Mouse (Mus musculus): ENCODE measurements around the gene Srgap3. TPM values are rescaled to one million over a fixed set of nuclear protein-coding genes. Genes with fewer than 3 reads are reported as not detected.

The Srgap3 gene
- total RNA-seq, 4 experiments from 2014 or later = 15.5 to 30.7 (median 22.3) TPM

- no peak for DNase-seq
Observed at GRCm38 (mm10) chr6:112810521-112810830, 136.6 kb downstream of the Srgap3 start.

DNA sequence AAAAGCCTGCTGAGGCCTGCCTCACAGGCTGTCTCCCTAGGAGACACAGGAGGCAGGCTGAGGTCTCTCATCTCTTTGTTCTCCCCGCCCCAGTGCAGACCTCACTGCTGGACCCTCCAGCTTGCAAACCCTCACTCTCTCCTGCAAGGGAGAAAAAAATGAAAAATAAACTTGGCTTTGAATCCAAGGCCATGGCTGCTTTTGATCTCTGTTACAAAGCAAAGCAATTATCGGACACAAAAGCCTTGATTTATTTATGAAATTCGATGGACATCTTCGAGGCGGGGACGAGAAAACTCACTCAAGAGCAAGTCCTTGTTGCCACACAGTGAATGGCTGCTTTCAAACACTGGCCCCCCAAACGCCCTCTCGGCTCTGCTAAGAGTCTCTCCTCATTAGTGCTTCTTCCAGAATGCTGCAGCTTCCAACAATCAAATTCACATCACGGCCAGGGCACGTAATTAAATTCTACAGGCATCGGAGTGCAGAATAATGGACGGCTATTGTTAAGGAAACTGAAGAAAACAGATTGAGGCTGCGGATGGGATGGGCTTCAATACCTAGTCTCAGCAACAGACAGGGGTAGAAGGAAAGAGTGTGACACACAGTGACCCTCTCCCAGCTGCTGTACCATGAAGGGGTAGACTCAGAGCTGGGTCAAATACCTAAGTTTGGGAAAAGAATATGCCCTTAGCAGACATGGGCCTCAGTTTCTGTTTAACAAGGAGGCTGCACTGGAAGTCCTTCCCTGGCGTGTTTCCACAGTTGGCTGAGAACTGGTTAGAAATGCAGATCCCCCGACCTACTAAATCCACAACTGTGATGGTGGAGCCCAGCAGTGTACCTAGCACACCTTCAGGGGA lies 137.2 kb downstream of the Srgap3 start:
- DNase-seq = peak; percentile 39

DNA sequence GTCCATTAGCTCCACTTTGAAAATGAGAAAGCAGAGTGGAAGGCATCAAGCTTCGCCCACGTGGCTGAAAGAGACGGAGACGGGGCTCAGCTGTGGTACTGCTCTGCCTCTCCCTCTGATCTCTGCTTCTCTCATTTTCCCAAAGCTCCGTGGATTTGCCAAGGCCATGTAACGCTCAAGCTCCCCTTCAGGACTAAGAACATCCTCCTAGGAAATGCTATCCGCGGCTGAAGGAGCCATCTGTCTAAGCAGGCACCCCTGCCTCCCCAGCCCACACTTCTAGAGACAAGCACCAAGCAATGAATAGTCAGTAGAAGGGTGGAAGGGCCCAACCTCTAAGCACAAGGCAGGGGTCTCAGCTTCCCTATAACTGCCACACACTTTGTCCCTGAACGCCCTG lies 138.3 kb downstream of the Srgap3 start:
- no peak for DNase-seq

- no peak for DNase-seq
Observed at GRCm38 (mm10) chr6:112801917-112802316, 145.1 kb downstream of the Srgap3 start.

DNA sequence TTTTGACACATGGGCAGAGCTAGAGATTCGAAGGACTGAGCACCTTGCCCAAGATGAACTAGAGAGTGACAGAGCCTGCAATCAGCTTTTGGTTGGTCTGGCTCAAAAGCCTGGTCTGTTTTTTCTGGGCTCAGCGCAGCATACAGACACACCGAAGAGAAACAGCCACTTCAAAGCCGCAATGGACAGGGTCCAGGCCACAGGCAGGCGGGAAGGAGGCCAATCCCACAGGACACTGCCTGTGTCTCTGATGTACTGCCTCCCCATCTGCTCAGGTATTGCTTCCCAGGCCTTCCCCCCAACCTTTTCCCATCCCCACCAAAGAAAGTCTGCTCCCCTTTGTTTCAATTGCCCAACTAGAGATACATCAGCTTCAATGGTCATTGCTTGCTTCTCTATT lies 148.7 kb downstream of the Srgap3 start:
- no peak for DNase-seq

- DNase-seq = no peak
Observed at GRCm38 (mm10) chr6:112796607-112797006, 150.5 kb downstream of the Srgap3 start.

DNA sequence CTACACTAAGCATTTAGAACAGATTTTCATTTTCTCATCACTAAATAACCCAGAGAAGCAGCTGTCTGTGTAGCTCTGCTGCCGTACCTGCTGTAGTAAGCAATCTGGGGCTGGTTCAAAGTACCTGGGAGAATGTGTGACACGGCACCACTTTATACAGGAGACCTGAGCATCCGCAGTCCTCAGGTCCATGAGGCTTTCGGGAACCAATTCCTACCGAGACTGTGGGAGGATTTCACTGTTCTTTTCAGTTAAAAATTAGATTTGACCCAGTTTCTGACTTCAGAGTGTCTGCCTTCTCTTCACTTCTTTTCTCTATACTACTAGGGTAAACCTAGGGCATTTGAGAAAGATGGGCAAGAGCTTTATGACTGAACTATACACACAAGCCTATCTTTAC lies 153.2 kb downstream of the Srgap3 start:
- no peak for DNase-seq

DNA sequence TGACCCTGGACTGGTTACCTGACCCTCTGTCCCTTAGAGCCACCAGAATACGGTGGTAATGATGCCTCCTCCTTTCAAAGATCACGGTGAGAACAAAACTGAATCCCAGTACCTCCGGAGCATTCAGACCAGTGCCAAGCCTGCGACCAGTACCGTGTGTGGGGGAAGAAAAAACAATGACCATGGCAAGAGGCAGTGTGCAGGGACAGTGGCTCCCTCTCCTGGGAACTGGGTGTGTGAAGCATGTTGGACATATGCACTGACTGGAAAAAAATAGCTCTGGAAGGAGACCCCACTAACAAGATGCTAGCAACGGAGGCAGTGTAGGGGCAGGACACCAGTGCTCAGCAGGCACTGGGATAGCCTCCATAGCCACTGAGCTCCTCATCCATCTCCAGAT lies 157.2 kb downstream of the Srgap3 start:
- DNase-seq = no peak

- no peak for DNase-seq
Observed at GRCm38 (mm10) chr6:112788617-112789016, 158.4 kb downstream of the Srgap3 start.

- no peak for DNase-seq
Observed at GRCm38 (mm10) chr6:112788174-112788573, 158.9 kb downstream of the Srgap3 start.

- no peak for DNase-seq
Observed at GRCm38 (mm10) chr6:112781409-112782093, 165.5 kb downstream of the Srgap3 start.

- no peak for DNase-seq
Observed at GRCm38 (mm10) chr6:112778211-112778610, 168.9 kb downstream of the Srgap3 start.

- DNase-seq = no peak
Observed at GRCm38 (mm10) chr6:112776718-112777117, 170.3 kb downstream of the Srgap3 start.

DNA sequence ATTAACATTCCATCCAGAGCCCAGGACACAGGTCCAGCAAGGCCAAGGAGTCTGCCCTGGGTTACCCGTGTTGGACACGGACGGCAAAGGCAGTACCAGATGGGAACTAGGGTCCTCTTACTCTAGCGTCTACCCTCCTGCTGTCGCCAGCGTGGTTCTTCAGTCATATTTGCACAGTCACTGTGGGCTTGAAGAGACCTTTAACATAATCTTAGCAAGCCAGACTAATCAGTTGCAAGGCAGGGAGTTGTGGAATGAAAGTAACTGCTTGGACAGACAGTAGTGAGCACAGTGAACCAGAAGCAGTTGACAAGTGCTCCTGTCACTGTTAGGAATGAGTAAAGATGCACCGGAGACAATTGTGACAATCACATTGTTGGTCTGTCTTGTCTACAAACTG lies 173.3 kb downstream of the Srgap3 start:
- no peak for DNase-seq

DNA sequence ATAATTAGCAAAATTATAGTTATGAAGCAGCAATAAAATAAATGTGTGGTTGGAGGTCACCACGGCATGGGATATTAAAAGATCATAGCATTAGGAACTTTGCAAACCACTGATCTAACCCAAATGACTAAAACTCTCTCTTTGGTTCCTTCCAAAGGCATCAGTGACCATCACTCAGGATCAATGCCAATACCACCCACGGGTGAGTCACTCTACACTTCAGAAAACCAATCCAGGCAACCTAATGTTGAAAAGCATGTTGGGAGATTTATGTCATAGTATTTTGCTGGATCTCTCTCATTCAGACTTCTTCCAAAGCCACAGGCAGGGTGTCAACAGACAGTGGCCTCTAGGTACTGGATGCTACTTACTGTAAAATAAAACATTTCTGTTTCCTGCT lies 176.1 kb downstream of the Srgap3 start:
- DNase-seq = no peak

GRCm38 (mm10) chr6:112758541-112758940 lies 188.5 kb downstream of the Srgap3 start:
- no peak for DNase-seq

GRCm38 (mm10) chr6:112756866-112757265 lies 190.2 kb downstream of the Srgap3 start:
- no peak for DNase-seq

GRCm38 (mm10) chr6:112754994-112755393 lies 192.1 kb downstream of the Srgap3 start:
- DNase-seq = no peak

DNA sequence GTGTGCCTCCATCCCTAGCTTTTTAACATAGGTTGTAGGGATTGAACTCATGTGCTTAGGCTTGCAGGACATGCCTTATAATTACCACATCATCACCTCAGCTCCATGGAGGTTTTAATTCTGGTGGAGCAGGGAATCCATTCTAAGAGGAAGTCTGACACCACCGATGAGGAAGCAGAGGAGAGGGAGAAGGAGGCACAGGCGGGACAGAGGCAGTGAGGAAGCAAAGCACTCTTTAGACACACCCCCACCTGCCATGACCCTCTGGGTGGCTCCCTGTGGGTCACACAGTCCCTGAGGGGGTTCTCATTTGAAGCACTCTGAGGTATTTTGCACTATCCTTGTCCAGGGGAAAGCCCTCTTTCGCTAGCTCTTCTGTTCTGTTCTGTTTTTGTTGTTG lies 194.5 kb downstream of the Srgap3 start:
- no peak for DNase-seq

- DNase-seq = no peak
Observed at GRCm38 (mm10) chr6:112752007-112752406, 195.1 kb downstream of the Srgap3 start.

- DNase-seq = no peak
Observed at GRCm38 (mm10) chr6:112742297-112742696, 204.8 kb downstream of the Srgap3 start.

DNA sequence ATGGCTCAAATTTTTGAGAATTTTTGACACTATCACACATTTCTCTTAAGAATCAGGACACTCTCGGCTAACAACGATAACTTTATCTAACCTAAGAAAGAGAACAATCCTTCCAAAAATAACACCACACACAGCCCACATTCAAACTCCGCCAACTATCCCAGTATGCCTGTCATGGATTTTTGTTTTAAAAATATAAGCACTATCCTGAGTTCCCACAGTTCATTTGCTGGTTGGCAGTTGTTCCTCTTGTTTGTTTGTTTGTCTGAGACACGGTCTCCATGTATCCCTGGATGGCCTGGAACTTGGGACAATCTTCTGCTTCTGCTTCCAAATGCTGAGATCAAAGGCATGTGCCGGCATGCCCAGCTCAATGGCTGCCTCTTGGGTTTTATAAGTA lies 205.3 kb downstream of the Srgap3 start:
- DNase-seq = no peak

DNA sequence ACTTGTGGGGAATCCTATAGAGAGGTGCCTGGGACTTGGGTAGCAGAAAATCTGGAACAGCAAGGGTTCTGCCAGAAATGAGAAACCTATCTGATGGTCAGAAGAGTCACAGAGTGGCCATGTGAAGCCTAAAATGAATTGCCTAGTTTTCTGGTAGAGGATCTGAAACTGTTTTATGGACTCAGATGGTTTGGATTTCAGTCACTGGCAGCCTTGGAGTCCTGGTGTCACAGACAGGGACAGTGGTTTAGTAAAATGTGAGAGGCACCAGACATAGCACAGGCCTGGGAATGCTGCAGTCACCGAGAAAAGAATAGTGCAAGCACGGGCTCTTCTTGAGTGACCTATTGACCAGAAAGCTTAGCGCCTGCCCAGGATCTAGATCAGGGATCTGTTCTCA lies 207.4 kb downstream of the Srgap3 start:
- no peak for DNase-seq

DNA sequence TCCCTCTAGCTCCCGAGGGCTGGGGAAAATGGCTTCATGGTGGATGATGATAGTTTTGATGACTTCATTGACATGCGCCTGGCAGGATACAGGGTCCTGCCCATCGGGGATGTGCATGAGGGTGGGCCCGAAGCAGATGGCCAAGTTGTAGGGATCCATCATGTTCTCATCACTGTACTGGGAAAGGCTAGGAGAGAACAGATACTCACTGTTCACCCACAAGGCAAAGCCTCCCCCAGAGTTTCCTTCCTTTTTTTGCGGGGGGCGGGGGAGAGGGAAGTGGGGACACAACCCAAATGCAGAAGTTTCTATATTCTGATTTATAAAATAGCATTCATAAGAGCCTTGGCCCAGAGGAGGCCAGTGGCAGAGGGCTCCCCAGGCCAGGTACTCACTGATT lies 208.1 kb downstream of the Srgap3 start:
- DNase-seq = no peak
